Mouse (Mus musculus) brain, embryonic 18.5 days (tissue): Measurements from ENCODE around the gene Ncam1.

Experiments used
- DNase-seq: peaks from one replicate; pipeline ENCODE4 v3.0.0-alpha.2; 2012; ENCODE audit warnings: low read depth, low spot score

Ncam1 gene

DNA sequence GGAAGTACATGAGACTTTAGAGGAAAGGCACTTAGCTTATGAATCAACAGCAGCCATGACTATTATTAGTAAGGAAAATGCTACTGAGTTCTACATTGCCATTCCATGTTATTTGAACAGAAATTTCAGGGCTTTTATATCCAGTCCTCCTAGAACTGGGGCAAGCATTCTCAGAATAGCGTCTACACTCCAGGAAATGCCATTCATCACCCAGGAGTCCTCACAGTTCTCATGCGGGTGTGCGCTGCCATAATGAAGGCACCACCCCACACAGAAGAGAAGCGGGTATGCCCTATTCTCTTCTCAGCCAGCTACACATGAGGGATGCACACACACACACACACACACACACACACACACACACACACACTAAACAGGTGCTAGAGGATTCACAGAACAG lies 43.5 kb downstream of the Ncam1 start:
- DNase-seq = no peak

DNA sequence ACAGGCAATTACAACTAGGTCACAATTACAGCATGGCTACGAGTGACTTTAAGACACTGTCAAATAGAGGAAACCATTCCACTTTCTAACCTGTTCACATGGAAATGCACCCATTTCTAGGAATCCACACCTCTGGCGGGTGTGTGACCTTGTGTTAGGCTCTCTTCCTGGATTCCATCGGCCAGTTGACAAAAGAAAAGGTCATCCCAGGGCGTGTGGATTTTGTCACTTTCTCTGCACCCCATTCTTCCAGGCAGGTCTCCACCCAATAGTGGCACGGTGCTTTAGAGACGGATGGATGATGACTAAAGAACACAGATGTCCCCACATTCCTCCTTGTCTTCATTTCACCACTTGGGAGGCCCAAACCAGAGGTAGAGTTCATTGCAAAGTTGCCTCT lies 47.3 kb downstream of the Ncam1 start:
- no peak for DNase-seq

DNA sequence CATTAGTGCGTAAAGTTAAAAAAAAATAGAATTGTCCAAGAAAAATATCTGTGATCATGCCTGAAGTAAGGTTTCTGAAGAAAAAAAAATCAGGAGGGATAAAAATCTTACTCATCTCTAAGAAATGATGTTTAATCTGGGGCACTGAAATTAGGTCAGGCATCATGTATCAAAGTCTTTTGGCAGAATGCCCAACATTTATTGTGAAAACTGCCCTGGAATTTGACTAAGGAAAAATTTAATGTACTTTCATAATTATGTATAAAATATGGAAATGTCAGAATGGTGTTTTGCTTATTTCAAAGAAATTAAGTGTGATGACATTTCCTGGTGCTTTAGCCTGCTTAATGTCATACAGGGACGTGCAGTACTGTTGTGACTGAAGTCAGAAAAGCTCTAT lies 52.5 kb downstream of the Ncam1 start:
- DNase-seq = no peak

DNA sequence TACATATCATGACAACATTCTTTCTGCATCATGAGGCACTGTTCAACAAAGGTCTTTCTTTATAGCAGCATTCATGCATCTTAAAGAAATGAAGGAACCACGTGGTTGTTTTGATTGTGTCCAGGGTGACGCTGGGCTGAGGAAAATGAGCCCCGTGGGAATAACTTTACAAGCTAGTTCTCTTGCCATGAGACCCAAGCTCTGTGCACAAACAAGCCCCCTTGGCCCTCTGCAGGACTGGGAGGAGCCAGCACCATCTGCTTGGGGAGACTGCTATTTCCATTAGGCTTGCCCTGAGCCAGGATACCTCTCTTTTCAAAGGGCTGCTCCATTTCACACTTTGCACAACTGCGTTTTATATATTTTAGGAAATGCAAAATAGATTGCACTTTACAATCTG lies 53.0 kb downstream of the Ncam1 start:
- no peak for DNase-seq

DNA sequence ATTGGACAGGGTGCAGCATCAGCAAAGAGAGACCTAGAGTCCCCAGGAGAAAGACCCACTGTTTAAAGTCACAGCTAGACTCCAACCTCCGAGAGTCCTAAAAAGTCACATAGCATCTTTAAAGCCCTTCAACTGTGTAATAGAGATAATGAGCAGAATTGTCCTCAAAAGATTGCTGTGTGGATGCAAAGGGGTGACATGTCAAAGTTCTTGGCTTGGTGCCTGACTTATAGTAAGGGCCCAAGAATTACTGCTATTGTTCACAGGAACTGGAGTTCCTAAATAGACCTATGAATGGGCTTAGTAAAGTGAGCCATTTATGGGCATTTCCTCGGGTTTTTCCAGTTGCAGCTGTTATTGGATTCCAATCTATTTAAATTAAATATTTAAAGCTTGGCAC lies 54.4 kb downstream of the Ncam1 start:
- no peak for DNase-seq

DNA sequence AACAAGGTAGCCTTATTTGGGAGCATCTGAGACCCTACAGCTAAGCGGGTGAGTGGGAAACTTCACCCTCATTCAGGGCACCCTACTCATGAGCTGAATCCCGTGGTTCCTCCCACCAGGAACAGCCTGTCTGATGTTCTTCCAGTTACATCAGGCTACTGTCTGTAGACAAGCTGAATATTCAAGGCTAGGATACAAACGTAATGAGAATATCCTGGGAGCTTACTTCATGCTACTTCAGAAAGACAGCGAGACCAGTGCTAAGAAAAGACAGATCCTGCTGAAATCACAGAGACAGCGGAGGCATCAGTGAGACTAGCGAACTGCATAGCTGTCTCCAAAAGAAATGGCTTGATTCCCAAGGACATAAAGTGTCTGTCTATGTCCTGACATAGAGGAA lies 58.8 kb downstream of the Ncam1 start:
- no peak for DNase-seq

DNA sequence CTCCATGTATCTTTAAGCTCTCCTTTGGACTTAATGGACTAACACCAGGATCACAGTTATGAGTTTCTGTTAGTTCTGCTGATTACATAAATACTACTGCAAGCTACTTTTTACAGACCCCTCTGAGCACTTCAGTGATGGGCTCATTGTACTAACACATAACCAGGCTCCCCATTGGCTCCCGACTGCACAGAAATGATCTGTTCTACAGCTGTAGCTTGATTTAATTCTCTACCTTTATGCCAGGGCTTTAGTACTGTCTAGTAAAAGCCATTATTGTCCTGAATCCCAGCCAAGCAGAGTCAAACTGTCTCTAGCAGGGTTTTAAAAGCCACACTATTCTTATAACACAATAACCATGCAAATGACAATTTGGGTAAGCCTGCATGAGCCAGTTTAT lies 60.2 kb downstream of the Ncam1 start:
- DNase-seq = no peak

DNA sequence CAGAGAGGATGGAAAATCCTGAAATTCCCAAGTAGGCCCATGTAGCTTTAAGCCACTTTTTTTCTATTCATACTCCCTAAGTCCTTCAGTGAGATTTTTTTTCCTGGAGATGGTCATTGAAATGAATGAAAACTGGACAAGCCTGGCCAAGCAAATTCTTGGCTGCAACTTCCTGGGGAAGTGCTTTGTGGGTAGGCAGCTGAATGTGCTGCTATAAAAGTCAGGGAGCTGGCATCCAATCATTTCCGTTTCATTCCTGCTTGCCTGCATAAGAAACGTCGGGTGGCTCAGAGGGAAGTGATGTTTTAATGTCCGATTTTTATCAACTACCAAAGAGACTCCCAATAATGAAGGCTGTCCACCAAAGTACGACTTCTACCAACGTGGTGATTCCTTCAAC lies 61.6 kb downstream of the Ncam1 start:
- DNase-seq = no peak

DNA sequence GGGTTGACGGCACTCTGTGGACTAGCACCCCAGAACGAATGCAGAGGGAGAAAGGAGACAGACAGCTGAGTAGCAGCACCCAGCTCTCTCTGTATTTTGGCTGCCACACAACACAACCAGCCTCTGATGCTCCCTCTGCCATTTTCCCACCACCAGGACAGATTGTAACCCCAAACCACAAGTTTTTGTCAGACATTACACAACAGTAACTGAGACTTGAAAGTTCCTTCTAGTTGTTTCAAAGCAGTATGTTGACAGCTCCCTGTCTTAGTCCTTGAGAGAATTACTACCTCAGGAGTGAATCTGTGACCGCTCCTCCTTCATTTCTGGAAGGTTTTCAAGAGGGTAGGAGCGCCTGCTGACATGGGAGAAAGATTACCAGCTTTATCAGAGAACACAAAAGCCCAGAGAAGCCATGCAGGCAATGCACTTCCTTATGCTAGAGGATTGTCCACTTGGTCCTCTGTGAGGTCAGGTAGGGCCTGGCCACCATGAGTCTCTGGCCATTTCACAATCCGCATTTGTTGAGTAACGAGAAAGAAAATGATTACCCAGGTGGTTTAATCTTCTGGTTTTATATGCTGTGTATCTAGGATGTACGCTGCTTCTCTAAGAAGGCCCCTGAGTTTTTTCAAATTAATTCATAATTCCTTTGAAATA lies 64.2 kb downstream of the Ncam1 start:
- DNase-seq = no peak

DNA sequence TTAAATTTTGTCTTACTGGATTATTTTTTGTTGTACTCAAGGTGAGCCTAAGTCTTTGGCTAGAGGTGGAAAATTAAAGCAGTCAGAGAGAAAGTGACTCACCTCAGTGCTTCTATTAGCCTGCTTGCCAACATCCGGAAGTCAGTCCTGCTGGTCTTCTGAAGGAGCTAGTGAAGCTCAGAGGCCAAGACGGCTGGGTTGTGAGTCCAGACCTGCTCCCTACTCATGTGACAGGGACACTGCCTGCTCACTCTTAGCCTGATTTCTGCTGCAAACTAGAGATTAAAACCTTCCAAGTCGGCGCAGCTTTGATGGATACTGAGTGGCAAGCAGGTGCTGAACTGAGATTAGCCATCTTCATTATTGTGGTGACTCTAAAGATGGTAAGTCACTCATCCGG lies 65.0 kb downstream of the Ncam1 start:
- DNase-seq = no peak

DNA sequence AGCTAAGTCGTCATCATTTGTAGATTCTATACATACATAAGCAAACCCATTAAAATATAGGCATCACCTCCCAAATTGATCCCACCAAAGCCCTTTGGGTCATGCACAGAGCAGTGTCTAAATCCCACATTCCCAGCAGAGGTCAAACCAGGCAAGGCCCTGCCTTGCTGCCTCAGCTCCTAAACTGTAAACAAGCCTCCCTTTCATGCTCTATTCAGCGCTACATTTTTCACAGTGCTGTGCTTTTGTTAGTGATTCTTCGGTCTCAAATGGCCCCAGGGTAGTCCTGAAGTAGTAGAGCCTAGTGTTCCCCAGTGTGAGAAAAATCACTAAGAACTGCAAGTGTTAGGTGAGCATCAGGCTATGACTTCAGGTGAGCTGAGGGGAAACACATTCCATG lies 69.2 kb downstream of the Ncam1 start:
- no peak for DNase-seq

DNA sequence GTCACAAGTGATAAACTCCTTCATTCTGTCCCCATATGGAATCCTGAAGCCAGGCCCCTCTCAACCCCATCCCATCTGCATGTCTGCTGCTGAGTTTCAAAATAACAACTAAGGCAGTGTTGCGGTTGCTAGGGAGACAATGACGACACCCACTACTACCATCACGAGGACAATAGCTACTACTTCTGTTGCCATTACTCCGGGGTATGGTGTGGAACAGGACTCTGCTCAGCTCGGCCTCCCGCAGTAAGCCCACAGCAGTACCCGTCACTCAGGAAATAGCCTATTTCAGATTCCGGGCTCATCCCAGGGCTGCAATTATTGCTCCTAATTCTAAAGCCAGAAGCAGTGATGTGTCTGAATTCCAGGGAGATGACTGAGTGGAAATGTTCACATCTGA lies 70.5 kb downstream of the Ncam1 start:
- no peak for DNase-seq

DNA sequence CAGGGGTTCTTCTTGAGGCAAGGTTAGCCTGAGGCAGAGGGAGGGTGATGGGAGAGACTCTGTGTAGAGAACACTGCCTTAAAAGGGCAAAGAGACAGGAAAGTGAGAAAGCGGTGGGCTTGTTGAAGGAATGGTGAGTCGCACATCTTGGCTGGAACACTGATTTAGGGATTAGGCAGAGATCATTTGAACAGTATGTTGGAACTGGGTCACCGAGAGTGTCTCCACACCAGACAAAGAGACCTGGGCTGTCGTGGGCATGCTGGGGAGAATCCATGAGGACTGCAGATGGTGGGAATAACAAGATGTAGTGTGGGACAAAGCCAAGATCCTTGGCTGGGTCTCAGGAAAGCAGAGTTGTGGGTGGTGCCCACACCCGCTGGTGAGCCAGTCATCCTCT lies 76.0 kb downstream of the Ncam1 start:
- no peak for DNase-seq

DNA sequence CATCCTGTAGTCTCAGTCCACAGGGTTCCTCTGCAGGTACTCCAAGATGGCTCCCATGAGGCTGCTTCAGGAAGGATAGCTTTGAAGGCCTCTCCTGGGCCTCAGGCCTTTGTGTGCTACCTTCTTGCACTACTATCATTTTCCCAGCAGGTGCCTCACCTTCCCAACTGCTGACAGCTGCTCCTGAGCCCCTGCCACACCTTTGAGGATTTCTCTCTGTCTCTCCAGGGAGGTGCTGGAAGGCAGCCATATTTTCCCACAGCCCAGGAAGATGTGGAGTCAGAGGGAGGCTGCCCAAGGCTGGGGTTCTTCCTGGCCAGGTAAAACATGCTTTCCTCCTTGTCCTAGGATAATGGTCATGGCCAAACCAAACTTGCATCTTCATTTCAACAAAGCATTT lies 83.6 kb downstream of the Ncam1 start:
- no peak for DNase-seq

DNA sequence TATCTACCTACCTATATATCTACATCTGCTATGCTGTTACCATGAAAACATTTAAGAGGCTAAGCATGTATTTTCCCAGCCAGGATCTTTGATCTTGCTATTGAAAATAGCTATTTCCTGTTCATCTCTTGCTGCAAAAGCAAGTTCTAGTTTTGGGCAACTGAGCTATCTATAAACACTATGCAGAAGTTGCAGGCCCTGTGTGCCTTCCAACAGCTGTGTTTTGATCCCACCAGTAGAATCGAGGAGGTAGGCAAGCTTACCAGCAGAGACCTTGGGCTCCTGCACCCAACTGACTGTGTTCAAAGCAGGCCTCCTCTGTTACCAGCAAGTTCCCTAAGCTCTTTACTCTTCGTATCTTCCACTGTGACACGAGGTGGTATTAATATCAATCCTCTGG lies 84.6 kb downstream of the Ncam1 start:
- DNase-seq = no peak

DNA sequence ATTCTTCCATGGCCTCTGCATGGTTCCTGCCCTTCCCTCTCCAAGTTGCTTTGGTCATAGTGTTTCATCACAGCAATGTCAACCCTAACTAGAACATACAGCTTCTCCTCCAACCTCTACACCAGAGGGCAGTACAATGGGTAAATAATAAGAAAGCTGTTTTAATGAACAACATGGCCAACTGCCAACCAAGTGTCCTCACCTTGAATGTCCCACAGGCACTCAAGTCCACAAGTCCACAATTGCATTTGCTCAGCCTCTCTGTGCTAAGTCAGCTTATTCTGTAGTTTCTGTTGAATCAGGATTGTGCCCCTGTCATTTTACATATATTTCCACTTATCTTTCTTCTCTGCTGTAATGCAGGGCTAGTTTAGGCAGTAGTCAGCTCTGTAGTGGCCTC lies 91.1 kb downstream of the Ncam1 start:
- no peak for DNase-seq

DNA sequence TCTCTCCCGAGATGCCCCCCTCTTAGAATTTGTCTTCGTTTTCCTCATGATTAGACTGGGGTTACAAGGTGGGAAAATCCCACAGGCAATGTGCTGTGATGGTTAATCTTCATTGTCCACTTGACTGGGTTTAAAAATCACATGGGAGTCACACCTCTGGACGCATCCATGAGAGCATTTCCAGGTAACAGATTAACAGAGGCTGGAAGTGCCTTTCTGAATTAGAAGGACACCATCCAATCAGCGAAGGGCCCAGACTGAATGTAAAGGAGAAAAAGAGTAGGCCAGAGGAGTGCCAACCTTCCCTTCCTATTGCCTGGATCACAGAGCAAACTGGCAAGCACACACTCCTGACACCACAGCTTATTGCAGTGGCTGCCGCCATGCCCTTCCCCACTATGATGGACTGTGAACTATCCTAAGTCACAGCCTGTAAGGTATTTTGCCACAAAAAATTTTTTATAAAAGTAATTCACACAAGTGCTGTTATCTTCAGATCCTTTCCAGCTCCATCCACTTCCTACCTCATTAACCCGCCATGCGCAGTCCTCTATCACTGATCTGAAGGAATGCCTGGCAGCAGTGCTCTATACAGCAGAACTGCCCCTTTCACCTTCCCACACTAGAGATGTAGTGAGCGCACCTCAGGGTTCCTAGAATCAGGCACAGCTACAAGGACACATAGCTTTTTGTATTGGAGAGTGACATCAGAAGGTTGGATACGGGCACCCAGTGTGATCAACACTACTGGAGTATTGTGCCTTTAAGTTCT lies 94.3 kb downstream of the Ncam1 start:
- no peak for DNase-seq

DNA sequence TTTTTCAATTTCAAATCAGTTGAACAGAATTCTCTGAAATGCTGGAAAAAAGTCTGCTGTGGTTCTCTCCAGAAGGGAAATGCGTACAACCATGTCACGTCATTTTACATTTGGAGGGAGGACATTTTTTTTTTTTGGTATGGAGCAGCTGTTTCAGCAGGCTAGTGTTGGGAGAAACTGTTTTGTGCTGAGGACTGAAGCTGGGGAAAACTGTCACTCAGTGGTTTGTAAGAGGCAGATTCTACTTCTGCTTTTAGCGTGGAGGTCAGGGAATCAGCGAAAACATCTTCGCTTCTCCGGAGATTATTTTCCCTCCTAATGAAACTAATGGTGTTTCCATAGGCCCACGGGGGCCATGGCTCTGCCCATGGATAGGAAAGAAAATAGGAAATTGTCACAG lies 103.4 kb downstream of the Ncam1 start:
- DNase-seq = no peak

DNA sequence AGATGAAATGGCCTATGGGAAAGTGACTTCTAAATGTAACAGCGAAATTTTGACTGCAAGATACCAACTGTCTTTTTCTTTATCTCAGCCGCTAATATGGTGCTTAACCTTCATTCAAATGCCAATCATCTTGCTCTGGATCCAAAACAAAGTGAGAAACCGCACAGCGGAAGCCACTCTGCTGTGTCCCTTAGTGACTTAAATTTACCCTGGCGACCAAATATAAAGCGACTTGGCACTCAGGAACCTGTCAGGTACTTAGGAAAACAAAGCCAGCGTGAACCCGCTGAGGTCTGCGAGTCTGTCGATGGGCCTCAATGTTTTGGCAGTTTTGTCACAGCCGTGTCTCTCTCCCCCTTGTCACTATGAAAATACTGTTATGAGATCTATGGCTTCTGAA lies 105.9 kb downstream of the Ncam1 start:
- no peak for DNase-seq

DNA sequence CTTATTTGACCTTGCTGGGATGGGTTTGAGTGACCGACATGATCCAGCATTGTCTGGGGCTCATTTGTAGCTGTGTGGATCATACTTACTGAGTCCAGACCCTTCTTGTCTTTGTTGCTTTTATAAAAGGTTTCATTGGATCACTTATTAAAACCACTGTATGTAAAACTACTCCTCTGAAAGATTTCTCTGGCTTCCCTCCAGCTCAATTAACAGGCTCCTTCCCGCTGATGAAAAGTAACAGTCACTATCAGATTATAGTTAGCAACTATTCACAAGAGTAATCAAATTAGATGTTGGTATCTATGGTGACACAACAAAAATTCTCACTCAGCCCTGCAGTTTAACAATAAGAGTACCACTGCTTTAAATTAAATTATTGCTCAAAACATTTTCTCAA lies 107.4 kb downstream of the Ncam1 start:
- no peak for DNase-seq

DNA sequence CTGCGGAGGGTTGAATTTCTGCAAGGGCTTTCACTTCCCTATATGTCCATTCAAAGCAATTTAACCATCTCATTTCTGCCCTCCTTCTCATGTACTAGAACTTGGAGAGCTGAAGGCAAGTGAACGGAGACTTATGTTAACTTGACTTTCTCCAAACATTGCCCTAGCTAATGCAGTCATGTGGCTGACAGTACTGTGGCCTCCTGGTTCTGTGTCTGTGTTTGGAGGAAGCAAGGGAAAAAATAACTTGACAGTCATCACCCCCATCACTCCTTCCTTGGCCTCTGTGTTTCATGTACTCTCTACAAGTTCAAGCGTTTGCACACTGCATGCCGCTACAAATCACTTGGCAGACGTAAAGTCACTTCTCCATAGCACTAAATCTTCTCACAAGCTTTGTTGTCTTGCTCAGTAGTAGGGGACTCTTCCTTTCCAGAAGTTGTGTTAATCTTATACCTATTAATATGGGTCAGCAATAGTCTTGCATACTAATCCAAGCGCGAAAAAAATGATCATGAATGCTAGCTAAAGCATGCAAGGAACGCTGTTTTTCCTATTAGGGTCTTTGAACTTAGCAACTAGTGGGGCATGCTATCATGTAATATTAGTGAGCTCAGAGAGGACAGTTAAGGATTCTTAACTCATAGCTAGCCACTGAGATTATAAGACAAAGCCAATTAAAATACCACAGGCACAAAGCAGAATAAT lies 115.0 kb downstream of the Ncam1 start:
- DNase-seq = no peak

DNA sequence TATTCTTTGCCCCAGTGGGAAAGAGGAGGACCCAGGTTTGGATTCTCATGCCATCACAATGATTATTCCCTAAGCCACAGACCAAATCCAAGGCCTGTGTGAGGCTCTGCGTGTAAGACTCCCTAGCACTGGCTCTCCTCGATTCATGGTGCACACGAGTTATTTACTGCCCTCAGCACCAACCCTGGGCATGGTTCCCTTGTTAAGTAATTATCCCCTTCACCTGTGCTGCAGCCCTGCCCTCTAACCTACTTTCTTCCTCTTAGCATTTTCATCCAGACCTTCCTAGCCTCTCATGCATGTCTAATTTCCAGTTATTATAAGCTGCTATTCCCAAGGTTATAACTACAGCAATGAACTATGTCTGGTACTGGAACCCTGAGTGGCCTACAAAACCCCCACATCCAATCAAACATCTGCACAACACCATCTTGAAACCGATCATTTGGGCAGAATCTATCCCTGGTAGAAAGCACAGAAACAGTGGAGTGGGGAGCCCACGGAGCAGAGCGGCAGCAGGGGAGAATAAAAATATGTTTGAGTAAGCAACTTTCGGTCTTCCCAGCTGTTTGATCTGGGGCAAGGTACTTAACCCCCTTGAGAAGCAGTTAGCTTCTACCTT lies 116.8 kb downstream of the Ncam1 start:
- no peak for DNase-seq

DNA sequence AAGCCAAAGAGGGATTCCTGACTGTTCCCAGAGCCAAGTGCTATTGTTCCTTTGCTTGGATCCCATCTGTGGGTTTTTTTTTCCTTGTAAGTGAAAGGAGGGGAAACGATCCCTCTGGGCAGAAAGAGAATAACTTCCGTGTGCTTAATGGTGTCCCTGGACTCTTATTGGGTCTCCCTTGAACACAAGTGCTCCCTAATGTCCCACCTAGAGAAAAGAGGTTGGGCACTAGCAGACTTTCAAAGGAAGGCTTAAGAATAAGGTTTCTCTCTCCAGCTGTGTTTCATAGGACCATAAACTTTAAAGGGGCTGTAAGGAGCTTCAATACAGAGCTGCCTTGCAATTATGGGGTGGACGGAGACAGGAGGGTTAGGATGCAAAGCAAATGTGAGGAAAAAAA lies 119.5 kb downstream of the Ncam1 start:
- DNase-seq = no peak
